Mouse (Mus musculus) thymus, postnatal 14 days (tissue): ENCODE data around the gene Map4k4.

Experiments
- DNase-seq: peaks from one replicate; pipeline ENCODE4 v3.0.0; 2021

Map4k4 gene

DNA sequence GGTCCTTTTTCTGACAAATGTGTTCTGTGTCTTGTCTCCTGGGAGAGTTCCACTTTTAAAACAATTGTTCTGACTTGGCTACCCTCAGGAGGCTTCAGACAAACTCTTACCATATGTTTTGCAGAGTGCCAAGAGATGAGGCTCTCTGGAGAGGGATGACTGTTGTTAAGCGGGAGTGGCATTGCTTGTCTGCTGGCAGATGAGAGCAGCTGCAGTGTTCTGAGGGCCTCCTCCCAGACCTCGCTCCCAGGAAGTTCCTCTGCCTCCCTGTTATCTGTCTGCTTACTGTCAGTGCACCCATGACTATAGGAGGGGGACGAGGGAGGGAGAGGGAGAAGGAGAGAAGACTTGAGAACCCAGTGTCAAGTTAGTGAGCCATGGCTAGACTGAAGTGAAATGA, 64.7 kb downstream of the Map4k4 start:
- DNase-seq: no peak

DNA sequence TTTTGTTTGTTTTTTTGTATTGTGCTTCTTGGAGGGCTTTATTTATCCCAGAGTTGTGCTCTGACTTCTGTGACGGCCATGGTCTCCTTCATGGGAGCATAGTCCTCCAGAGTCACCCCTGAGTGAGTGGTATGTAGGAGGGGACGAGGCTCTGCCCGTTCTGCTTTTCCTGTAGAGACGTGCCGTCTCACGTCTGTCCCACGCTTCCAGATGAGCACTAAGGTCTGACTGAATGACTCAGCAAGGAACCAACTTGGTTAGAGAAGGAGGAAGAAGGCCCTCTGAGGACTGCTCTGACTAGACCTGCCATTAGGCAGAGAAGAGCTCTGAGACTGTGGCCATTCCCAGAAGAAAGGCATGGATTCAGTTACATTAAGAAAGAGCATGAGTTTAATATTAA, 68.3 kb downstream of the Map4k4 start:
- DNase-seq: no peak

- DNase-seq: no peak
These were observed 69.2 kb downstream of the Map4k4 start for GRCm38 (mm10) chr1:39969771-39970406.

- no peak for DNase-seq
These were observed 71.7 kb downstream of the Map4k4 start for GRCm38 (mm10) chr1:39972411-39972810.

- DNase-seq: no peak
These were observed 73.2 kb downstream of the Map4k4 start for GRCm38 (mm10) chr1:39973911-39974310.

- DNase-seq: no peak
These were observed 74.3 kb downstream of the Map4k4 start for GRCm38 (mm10) chr1:39975005-39975404.

GRCm38 (mm10) chr1:39976107-39976506, 75.4 kb downstream of the Map4k4 start:
- DNase-seq: no peak

DNA sequence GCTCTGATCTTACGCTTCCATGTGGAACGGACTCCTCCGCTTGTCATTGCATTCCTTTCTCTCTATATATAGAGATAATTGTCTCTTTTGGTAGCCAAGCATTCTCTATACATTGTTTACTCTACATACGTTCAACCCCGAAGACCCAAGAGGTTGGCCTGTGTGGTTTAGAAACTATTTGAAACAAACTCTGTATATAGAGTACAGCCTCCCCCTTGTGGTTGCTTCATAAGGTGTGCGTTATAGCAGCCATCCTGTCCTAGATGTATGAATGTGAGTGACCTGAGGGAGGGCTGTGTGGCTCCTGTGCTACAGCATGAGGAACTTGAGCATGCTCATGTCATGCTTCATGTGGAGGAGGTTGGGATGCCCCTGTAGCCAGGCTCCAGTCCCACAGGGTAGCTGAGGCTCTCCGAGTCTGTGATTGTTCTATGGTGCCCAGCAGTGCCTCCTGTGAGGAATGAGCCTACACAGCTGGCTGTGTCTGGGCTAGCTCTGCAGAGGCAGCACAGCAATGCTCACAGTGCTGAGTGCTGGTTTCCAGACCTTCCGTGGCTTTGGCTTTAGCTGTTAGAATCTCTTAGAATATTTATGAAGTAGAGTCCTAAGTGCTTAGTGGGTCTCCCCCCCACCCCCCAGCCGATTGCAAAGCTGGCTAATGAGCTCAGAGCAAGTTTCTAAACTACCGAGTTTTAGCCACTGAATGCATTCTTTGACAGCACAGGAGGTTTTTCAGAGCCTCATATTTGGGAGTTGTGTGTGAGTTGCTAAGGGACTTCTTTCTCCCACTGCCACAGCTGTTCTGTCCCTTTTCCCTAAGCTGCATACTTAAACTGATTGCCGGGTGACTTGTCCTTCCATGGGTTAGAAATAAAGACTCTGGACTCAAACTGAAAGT, 76.4 kb downstream of the Map4k4 start:
- DNase-seq: peak; percentile 36

DNA sequence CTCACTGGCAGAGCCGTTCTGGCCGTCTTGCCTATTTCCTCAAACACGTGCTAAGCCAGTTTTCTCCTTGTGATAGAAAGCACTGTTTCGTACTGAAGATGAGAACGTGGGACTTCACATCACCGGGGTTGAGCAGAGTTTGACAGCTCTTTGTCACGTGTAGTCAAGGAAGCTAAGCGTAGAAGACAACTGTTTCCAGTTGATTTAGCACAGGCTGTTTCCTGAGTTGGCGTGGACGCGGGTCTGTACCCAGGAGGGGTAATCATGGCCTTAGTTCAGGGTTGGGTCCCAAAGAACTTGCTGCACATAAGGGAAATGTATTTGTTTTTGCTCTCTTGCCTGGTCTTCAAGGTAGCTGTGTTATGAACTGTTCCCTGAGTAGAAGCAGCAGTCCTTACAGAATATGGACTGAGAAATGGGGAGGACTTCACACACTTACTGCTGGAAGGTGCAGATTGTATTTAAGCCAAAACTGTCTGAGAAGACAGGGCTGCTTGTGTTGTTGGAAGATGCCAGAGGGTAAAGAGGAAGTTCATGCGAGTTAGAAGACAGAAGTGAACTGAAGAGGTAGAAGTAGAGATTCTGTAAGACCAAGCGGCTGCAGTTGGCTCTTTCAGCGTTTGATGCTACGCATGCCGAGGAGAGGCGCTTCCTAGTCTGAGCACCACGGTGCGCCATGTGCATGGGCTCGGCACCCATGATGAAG, 78.2 kb downstream of the Map4k4 start:
- DNase-seq: no peak

DNA sequence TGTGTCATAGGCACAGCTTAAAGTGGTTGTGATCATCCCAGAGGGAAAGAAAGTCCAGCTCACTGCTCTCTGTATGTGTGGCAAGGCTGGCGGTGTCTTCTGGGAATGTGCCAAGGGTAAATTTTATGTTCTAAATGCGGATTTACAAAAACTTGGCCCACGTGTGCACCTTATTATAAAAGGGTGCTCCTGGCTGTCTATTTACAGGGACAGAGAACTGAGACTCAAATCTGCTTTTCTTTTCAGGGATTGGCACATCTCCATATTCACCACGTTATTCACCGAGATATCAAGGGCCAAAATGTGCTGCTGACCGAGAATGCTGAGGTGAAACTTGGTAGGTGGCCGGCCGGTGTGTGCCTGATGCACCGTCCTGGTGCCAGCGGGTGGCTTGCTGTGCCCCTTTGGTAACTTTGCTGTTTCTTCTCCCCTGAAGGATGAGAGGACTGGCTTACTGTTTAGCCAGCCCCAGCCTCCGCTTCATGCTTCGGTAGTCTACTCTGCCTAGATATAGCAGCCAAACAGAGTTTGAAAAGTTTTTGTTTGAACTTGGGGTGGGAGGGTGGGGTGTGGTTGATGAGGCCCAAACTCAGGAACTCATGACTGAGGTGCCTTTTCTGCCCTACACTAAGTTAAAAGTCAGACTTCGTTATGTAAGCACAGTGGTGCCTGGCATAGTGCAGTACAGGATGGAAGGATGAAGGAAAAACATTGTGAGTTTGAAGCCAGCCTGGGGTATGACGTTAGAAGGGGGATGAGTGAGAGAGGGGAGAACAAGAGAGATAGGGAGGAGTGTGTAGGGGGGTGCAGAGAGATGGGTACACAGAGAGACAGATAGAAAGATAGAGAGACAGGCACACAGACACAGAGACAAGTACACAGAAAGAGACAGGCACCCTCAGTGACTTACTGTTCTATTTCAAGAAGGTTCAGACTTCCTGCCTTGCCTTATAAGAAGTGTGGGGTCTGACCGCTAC, 79.9 kb downstream of the Map4k4 start:
- no peak for DNase-seq

DNA sequence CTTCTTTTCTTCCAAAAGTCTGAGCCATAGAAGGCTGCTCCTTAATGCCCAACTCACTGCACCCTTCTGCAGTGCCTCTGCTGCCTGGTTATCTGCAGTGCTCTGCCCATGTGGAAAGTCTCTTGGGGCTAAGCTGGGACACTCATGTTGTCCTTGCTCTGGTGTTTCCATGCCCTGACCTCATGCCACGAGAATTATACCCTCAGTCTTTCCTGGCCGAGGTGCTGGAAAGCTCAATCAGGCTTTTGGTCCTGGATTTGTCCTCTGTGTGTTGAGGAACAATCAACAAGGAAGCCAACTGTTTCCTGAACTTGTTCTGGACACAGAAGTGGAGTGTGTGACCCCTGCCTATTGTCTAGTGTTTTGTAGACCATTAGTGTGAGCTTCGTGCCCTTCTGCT, 81.3 kb downstream of the Map4k4 start:
- DNase-seq: no peak

DNA sequence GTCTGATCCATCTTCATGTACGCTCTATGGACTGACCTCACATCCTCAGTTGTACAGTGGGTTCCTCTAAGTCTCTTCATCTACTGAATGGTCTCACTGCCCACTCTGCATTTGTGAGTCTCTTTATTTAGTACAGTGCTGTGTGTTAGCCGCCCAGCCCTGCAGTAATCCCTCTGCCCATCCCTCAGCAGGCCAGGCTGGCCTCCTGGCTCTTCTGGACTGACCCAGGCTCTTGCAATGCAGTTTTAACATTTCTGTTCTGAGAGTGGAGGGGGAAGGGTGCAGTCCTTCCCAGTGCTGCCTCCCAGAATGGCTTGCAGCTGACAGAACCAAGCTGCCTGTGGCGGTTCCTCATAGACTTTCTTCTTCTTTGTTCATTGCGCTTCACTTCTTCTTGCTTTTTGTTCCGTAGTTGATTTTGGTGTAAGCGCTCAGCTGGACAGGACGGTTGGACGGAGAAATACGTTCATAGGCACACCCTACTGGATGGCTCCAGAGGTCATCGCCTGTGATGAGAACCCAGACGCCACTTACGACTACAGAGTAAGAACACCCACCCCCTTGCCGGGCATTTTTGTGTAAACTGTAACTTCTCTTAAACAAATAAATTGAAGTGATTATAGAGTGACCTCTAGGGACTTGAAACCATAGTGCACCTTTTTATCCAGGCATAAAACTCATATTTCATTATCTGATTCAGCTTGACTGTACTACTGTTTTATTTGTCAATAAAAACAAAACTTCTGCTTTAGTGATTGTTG, 82.2 kb downstream of the Map4k4 start:
- DNase-seq: no peak

GRCm38 (mm10) chr1:39984331-39984730, 83.6 kb downstream of the Map4k4 start:
- no peak for DNase-seq

GRCm38 (mm10) chr1:39986820-39987219, 86.1 kb downstream of the Map4k4 start:
- no peak for DNase-seq

DNA sequence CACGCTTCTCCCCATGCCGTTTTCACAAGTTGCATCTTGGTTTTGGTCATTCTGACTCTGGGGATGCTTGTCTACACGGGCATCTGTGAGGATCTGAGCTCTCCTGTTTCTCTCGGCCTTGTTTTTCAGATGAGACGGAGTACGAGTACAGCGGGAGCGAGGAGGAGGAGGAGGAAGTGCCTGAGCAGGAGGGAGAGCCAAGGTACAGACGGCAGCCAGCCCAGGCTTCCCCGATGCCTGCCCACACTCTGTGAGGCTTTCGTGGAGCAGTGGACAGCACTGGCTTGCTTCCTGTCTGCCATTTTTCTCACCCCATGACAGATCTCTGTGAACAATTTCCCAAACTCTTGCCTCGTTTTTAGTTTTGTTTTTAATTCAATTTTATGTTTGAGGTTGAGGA, 88.1 kb downstream of the Map4k4 start:
- no peak for DNase-seq

DNA sequence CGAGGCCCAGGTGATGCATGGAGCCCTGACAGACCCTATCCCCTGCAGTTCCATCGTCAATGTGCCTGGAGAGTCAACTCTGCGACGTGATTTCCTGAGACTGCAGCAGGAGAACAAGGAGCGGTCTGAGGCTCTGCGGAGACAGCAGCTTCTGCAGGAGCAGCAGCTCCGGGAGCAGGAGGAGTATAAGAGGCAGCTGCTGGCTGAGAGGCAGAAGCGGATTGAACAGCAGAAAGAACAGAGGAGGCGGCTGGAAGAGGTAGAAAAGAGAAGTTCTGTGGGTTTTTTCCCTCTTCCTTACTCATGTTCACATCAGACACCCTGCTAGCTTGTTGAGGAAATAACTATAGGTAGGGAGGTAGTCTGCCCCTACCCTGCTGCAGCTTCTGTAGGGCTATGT, 89.3 kb downstream of the Map4k4 start:
- no peak for DNase-seq

- no peak for DNase-seq
These were observed 93.2 kb downstream of the Map4k4 start for GRCm38 (mm10) chr1:39993921-39994320.

- no peak for DNase-seq
These were observed 94.9 kb downstream of the Map4k4 start for GRCm38 (mm10) chr1:39995593-39995992.

DNA sequence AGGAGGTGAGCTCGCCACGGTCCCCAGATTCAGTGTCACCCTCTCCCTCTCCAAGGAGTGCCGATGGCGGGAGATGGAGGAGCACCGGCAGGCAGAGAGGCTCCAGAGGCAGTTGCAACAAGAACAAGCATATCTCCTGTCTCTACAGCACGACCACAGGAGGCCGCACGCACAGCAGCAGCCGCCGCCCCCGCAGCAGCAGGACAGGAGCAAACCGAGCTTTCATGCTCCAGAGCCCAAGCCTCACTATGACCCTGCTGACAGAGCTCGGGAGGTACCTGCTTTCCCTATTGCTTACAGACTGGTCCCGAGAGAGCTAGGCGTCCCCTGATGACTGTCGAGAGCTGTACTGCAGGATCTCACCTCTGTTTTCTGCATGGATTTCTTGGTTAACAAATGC, 99.8 kb downstream of the Map4k4 start:
- no peak for DNase-seq

GRCm38 (mm10) chr1:40000899-40001298, 100.2 kb downstream of the Map4k4 start:
- DNase-seq: no peak

DNA sequence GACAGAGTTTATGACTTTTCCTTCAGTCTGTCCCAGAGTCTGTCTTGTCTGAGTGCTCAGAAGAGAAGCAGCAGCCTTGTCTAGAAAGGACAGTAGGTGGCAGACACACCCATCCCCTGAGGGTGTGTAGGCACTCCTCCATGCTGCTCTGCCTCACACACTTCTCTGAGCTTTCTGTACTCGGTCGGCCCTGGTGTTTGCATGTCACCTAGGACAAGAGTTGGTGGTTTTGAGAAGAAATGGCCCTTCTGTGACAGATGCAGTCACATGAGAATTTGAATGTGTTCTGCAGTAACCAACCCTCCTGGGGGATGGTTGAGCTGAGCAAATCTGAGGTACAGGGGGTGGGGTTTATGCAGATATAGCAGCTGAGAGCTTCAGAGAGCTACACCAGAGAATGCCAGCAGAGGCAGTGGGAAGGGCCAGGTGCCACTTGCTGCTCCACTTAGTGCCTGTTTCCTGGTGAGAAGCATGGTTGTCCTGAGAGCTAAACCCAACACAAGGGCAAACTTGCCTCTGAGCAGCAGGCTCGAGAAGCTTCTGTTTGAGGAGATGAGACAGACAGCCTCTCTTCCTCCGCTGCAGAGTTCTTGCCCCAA, 101.5 kb downstream of the Map4k4 start:
- DNase-seq: no peak
